Mouse (Mus musculus): ENCODE measurements at regions not wholly inside any gene's neighbourhood (a gene's known extent, or its start where the extent isn't known, plus 50 kb on each side); places are given as distances from the start of the nearest gene placed in this dataset.
"Not testable (repeated sequence)": the region's sequence is repeated elsewhere in the genome, so short reads cannot be mapped to it uniquely, and the experiment has no call there.

DNA sequence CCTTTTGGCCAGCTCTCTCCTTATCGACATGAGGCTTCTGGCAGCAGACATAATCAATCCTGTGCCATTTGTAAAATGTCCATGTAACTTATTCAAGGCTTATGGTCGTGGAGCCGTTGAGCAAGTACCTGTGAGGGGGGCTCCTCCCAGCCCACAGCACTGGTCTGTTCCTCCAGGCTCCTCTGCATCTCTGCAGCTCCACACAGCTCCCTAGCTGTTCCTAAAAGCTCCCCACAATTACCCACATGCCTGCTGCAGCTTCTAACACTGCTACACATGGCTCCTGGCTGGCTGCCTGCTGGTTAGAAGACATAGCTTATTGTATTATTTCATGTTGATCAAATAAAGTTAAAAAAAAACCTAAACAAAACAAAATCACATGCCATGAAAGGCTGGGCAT is 77.9 kb downstream of the Tcp10c start:
- not testable (repeated sequence) for H3K36me3 ChIP-seq; H3K4me1 ChIP-seq (replicated peaks); H3K9me3 ChIP-seq; H3K27me3 ChIP-seq; H3K9ac ChIP-seq; ATAC-seq (ENCODE audit: low FRiP score); H3K27ac ChIP-seq; H3K4me3 ChIP-seq; H3K4me2 ChIP-seq
- 82% methylated on average over 3 of the region's 3 CpGs for WGBS

DNA sequence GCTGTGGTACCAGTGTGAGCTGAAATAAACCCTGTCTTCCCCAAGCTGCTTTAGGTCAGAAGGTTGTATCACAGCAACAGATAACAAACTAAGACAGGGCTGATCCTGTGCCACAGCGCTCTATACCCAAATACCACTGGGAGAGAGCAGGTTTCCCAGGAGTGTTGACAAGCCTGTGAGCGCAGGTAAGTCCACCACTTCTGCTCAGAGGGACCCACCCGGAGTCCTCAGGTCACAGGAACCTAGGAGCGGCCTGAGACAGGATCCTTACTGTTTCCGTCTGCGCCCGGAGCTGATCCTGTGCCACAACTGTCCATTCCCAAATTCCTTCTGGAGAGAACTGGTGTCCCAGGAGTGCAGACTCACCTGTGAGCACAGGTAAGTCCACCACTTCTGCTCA is 79.8 kb downstream of the Tcp10c start:
- not testable (repeated sequence) for H3K9ac ChIP-seq; H3K27me3 ChIP-seq; H3K9me3 ChIP-seq; H3K36me3 ChIP-seq; H3K4me1 ChIP-seq (replicated peaks); H3K27ac ChIP-seq; H3K4me3 ChIP-seq; H3K4me2 ChIP-seq; ATAC-seq (ENCODE audit: low FRiP score)
- 83% methylated on average over 7 of the region's 7 CpGs for WGBS

DNA sequence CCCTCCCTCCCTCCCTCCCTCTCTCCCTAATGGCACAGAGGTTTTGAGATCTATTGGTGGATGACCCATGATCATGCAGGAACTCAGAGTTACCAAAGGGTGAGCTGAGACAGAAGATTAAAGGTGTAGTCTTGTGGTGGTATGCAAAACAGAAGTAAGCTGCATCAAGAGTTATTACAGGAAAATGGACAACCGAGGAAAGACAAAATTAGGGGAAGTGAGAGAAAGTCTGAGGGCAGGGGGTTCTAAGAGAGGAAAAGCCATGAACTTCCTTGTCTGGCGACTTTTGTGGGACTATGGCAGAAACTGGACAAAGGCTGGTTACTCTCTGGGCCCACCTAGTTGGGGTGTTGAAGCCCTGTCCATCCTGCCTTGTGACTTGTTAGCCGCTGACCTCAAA is 84.4 kb downstream of the Tcp10c start:
- H3K9ac ChIP-seq; H3K36me3 ChIP-seq; ATAC-seq (ENCODE audit: low FRiP score); H3K4me3 ChIP-seq; H3K4me2 ChIP-seq; H3K27me3 ChIP-seq; H3K27ac ChIP-seq; H3K4me1 ChIP-seq (replicated peaks): not testable (repeated sequence)
- H3K9me3 ChIP-seq: peaks cover 23% of the 10 kb centered on the region
- WGBS: 80% methylated on average over 3 of the region's 3 CpGs

DNA sequence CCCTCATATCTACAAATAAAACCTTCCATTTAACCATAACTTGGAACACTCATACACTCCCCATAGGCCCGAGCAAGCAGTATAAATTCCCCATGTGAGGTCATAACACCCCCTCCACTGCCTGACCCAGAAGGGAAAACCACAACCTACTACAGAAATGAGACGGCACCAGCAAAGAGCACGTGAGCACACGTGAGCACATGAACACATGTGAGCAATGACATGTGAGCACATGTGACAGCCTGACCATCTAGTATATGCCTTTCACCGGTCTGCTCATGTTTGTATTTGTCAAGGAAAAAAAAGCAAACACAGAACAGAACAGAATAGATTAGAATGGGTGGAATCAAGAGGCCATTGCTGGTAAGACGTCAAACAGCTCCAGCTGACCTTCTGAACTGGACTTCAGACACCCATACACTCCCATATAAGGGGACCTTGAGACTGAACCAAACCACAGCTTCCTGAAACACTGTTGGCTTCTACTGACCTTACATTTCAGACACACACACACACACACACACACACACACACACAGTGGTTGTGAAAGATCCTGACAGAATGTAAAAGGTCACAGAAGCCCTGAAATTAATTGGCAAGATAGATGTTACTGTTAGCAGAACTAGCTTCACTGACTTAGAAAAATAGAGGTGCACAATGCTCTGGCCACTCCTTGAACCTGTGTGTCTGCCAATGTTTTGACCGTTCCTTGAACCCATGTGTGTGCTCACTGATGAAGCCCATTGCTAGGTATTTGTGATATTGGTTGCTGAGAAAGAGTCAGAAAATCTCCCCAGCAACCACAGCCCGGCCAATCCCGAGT is 86.5 kb downstream of the Tcp10c start:
- not testable (repeated sequence) for H3K27ac ChIP-seq; H3K9ac ChIP-seq; ATAC-seq (ENCODE audit: low FRiP score); H3K4me2 ChIP-seq; H3K36me3 ChIP-seq; H3K27me3 ChIP-seq; H3K4me1 ChIP-seq (replicated peaks); H3K4me3 ChIP-seq
- WGBS: 83% methylated on average over 9 of the region's 9 CpGs
- peaks cover 31% of the 10 kb centered on the region for H3K9me3 ChIP-seq

DNA sequence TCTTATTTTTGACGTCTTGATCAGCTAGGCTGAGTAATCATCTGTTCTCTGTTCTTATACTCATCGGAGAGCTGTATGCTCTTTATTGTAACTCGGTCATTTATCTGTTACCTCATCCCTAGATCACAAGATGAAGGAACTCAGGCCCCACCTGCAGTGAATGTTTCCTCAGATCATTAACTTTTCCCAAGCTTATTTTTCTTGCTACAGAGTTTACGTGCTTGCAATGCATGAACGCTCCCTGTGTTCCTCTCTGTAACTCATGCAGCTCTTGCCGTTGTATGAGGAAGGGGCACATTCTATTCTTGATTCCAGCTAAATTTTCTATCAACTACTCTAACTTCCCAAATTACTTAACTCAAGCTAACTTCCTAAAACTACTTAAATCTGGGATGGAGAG is 87.9 kb downstream of the Tcp10c start:
- H3K4me1 ChIP-seq (replicated peaks); H3K4me2 ChIP-seq; H3K36me3 ChIP-seq; H3K4me3 ChIP-seq; H3K27me3 ChIP-seq; H3K9ac ChIP-seq; H3K27ac ChIP-seq; ATAC-seq (ENCODE audit: low FRiP score): not testable (repeated sequence)
- peaks cover 34% of the 10 kb centered on the region for H3K9me3 ChIP-seq
- WGBS: 87% methylated on average over 6 of the region's 6 CpGs

DNA sequence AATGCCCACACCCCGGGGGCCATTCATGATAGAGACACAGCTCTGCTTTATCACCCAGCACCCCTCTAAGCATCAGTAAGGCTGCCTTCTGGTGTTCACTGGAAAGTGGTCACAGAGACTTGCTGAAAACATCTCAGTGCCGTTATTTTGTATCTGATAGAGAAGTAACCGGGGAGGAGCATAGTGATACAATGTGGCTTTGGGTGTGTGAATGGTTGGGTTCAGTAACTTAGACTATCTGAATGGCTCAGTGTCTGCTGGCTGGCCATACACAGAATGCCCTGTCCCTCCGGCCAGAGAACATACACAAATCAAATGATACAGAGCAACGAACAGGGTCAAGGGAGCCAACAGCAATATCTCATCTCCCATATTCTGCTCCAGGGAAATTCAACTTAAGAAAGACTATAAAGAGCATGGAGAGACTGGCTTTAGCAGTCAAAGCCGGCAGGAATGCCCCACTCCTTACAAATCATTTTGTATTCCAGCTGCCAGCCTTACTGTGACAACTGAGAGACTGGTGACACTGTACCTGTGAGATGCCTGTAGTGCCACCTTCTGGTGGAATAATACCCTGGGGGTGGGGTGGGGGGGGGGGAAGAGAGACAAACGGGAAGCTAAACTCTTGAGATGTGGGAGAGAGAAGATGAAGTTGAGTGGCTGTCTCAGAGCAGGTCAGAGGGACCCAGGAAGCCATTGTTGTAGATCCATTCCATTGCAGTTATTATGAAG is 102.7 kb downstream of the Tcp10c start:
- H3K9me3 ChIP-seq: peaks cover 25% of the 10 kb centered on the region
- WGBS: 85% methylated on average over 7 of the region's 7 CpGs
- not testable (repeated sequence) for H3K27ac ChIP-seq; H3K27me3 ChIP-seq; H3K4me1 ChIP-seq (replicated peaks); H3K4me2 ChIP-seq; H3K36me3 ChIP-seq; H3K9ac ChIP-seq; H3K4me3 ChIP-seq; ATAC-seq (ENCODE audit: low FRiP score)

DNA sequence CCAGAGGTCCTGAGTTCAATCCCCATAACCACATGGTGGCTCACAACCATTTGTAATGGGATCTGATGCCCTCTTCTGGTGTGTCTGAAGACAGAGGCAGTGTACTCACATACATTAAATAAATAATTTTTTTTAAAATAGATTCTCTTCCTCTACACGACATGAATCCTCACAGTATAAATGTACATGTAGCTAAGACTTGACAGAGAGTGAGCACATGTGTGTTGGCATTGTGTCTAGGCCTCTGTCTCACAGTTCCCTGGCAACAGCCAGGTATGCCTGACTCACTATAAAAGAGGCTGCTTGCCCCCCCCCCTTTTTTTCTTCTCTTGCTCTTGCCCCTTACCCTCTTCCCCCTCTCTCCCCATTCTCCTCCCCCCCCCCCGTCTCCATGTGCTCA is 103.6 kb downstream of the Tcp10c start:
- ATAC-seq (ENCODE audit: low FRiP score); H3K4me2 ChIP-seq; H3K4me1 ChIP-seq (replicated peaks); H3K4me3 ChIP-seq; H3K9ac ChIP-seq; H3K27ac ChIP-seq; H3K36me3 ChIP-seq; H3K27me3 ChIP-seq: not testable (repeated sequence)
- H3K9me3 ChIP-seq: peaks cover 17% of the 10 kb centered on the region
- WGBS: 75% methylated on average over 2 of the region's 2 CpGs

DNA sequence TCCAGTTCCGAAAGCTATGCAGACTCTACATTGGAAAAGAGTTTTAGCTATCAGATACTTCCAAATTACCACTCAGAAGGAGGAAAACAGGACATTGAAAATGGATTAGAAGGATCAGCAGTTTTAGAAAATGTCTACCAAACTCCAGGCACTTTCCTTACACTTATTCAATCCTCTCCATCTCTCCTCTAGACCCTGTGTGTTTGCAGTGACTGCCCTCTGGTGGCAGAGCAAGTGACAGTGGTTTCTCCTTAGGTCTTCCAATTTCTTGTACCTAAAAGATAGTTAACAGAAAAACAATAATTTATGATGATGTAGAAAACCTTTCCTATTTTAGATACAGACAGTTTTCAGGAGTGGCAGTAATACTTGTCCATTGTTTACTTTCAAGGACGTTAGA is 104.4 kb downstream of the Tcp10c start:
- H3K9ac ChIP-seq; H3K27ac ChIP-seq; H3K36me3 ChIP-seq; H3K27me3 ChIP-seq; ATAC-seq (ENCODE audit: low FRiP score); H3K4me1 ChIP-seq (replicated peaks); H3K4me3 ChIP-seq; H3K4me2 ChIP-seq: not testable (repeated sequence)
- peaks cover 17% of the 10 kb centered on the region for H3K9me3 ChIP-seq
- 30% methylated on average over 1 of the region's 2 CpGs for WGBS

DNA sequence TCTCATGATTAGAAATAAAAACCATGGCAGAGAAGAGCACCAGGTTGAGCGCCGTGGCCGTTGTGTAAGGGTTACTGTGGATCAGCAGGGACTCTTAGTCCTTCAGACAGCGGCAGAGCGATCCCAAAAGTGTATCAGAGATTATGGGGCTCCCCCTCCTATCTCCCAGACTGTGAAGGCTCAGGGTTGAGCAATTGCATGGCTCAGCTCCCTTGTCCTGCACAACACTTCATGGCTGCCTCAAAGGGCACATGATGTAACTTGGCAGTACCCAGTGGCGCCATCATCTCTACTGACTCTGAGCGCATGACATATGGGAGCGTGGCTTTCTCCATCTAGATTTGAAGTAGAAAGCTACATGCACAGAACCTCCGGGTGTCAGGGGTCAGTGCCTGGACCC is 108.3 kb downstream of the Tcp10c start:
- not testable (repeated sequence) for H3K4me2 ChIP-seq; H3K27ac ChIP-seq; ATAC-seq (ENCODE audit: low FRiP score); H3K4me3 ChIP-seq; H3K9ac ChIP-seq; H3K4me1 ChIP-seq (replicated peaks); H3K36me3 ChIP-seq; H3K9me3 ChIP-seq; H3K27me3 ChIP-seq
- 92% methylated on average over 5 of the region's 9 CpGs for WGBS

DNA sequence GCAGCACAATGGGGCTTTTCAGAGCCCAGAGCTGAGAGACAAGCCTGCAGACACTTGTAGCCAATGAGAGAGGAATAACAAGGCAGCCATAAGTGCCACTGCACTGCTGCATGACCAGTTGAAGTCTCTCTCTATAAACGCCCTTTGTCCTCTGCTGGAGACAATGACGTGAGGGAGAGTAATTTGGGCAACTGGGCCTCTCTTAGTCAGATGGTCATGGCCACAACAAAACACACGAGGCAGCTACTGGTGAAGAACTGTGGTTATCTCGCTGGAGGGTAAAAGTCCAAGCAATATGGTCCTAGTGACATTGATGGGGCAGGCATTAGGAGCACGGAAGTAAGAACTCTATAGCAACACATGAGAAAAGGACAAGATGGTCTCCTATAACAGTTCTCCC is 111.5 kb downstream of the Tcp10c start:
- H3K9me3 ChIP-seq; H3K27me3 ChIP-seq; H3K36me3 ChIP-seq; H3K4me1 ChIP-seq (replicated peaks); H3K4me2 ChIP-seq; H3K4me3 ChIP-seq; H3K27ac ChIP-seq; H3K9ac ChIP-seq: not testable (repeated sequence)
- WGBS: 42% methylated on average over 5 of the region's 5 CpGs
- 0 out of 2 replicates have a peak, but pooled peaks have one; percentile 15 for ATAC-seq (ENCODE audit: low FRiP score)

DNA sequence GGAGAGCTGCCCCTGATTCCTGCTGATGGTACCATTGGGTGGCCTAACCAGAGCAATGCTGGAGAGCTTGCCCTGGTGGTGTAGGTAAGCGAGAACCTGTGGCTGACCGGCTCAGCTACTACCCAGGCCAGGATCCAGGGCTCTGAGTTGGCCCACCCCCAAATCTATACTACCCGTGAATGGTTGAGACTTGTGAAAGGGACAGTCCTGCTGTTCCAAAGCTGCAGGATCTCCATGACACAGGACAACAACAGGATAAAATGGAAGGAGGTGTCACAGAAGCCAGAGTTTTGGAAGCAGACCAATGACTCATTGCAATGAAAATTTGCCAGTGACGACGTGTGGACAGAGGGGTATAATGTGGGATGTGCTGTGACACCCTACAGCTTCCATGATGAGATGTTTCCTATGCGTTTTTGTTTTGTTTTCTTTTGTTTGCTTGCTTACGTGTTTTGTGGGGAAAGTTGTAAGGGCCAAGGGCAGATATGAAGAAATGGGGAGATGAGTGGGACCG is 115.6 kb downstream of the Tcp10c start:
- not testable (repeated sequence) for H3K4me2 ChIP-seq; H3K27ac ChIP-seq; H3K27me3 ChIP-seq; H3K4me1 ChIP-seq (replicated peaks); H3K9me3 ChIP-seq; H3K9ac ChIP-seq; H3K4me3 ChIP-seq; ATAC-seq (ENCODE audit: low FRiP score); H3K36me3 ChIP-seq
- 83% methylated on average over 8 of the region's 8 CpGs for WGBS

DNA sequence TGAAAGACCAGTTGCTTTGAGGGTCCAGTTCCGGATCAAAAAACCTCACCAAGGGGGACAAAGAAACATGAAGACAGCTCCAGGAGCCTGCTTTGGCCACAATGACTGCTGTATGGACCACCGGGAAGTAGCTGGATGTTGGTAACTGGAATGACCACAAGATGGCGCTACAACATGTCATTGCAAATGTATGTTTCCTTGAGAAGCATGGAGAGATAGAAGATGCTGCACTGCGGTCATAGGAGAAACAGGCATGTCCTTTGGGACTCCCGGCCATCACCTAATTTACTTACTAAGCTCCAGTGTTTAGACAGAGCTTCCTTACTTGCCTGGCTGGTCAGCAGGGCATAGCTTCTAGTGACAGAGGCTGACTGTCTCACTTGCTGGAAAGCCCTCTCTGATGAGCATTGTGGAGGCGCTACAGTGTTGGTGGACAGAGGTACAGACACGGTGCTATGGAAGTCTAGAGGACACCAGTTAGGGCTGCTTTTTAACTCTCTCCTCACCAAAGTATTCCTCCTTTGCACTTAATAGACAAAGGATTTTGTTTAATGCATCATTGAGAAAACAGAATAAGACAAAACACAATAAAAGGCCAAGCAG is 118.2 kb downstream of the Tcp10c start:
- Histone ChIP-seq H3K9me3 (no peaks in the 10 kb centered on the region), H3K27me3 (no peaks in the 10 kb centered on the region), H3K4me3 (no peak overlapping the region), H3K9ac (no peak overlapping the region), H3K36me3 (no peaks in the 10 kb centered on the region), H3K4me2 (no peak overlapping the region), H3K27ac (no peak overlapping the region), H3K4me1 (replicated peaks) (peaks cover 5% of the 10 kb centered on the region)
- 14% methylated on average over 7 of the region's 7 CpGs for WGBS
- peak; percentile 74 for ATAC-seq (ENCODE audit: low FRiP score)
